Mouse (Mus musculus) gastrocnemius, adult 2 months (tissue): ENCODE data around the gene Efcab3. TPM values are rescaled to one million over a fixed set of nuclear protein-coding genes. Genes with fewer than 3 reads are reported as not detected.
"Not testable (repeated sequence)": the region's sequence is repeated elsewhere in the genome, so short reads cannot be mapped to it uniquely, and the experiment has no call there.

Experiments used
- DNase-seq: peaks from one replicate; pipeline ENCODE4 v3.0.0; 2022
- H3K27ac ChIP-seq: fragments of 200-600 bp; 2 replicates; pipeline ENCODE4 v1.8.1; 2022; ENCODE audit warnings: mild to moderate bottlenecking
- H3K4me3 ChIP-seq: fragments of 200-600 bp; 2 replicates; pipeline ENCODE4 v1.8.1; 2022; ENCODE audit warnings: mild to moderate bottlenecking, moderate library complexity
- CTCF ChIP-seq: fragments of 200-600 bp; IDR thresholded peaks from 2 replicates; pipeline ENCODE4 v1.8.1; 2022; ENCODE audit warnings: antibody characterized with exemption, mild to moderate bottlenecking, moderate library complexity
- intact Hi-C: fragments of 180-260 bp; cut with DNase I; formaldehyde crosslinking; loops from one replicate; pipeline ENCODE4 v1.15.1; 2025
- long read RNA-seq, 2 experiments: library from polyadenylated mRNA; stranded (forward); transcript quantifications; one replicate each; pipeline ENCODE4 v2.0.0; 2021
- total RNA-seq, 2 experiments: library from RNA; stranded (reverse); gene quantifications; 2 replicates each; pipeline ENCODE4 v1.2.3; 2021

Efcab3 gene
- total RNA-seq, result not detected
- long read RNA-seq, experiment 1, result 0 reads
- long read RNA-seq, experiment 2, result 0 reads

- TF ChIP-seq CTCF, result no peak
- H3K4me3 ChIP-seq, result no peak within 1 kb of the TSS
- intact Hi-C loops, result no loop called here
- H3K27ac ChIP-seq, result no peak within 1 kb of the TSS
- DNase-seq, result no peak
Observed at GRCm38 (mm10) chr11:105063292-105063691, at the start of gene Efcab3. Gene Efcab3 (plus strand): TSS chr11:105063592.

GRCm38 (mm10) chr11:105021071-105021470 is 42.3 kb upstream of the Efcab3 start:
- H3K27ac ChIP-seq, result no peak overlapping the region
- peak; percentile 50 for TF ChIP-seq CTCF
- no peak overlapping the region for H3K4me3 ChIP-seq
- no peak for DNase-seq
- intact Hi-C loops, result no loop called here

- Histone ChIP-seq H3K27ac (no peak overlapping the region), H3K4me3 (no peak overlapping the region)
- DNase-seq, result no peak
- intact Hi-C loops, result no loop called here
- no peak for TF ChIP-seq CTCF
Observed at GRCm38 (mm10) chr11:105028744-105029348, 34.5 kb upstream of the Efcab3 start.

- no peak for TF ChIP-seq CTCF
- no peak overlapping the region for H3K4me3 ChIP-seq
- DNase-seq, result no peak
- no peak overlapping the region for H3K27ac ChIP-seq
- intact Hi-C loops, result no loop called here
Observed at GRCm38 (mm10) chr11:105029525-105029924, 33.9 kb upstream of the Efcab3 start.

- intact Hi-C loops, result no loop called here
- no peak for DNase-seq
- H3K27ac ChIP-seq, result no peak overlapping the region
- TF ChIP-seq CTCF, result no peak
- H3K4me3 ChIP-seq, result no peak overlapping the region
Observed at GRCm38 (mm10) chr11:105030229-105030628, 33.2 kb upstream of the Efcab3 start.

GRCm38 (mm10) chr11:105031103-105031502 is 32.3 kb upstream of the Efcab3 start:
- H3K4me3 ChIP-seq, result no peak overlapping the region
- intact Hi-C loops, result no loop called here
- TF ChIP-seq CTCF, result no peak
- H3K27ac ChIP-seq, result no peak overlapping the region
- no peak for DNase-seq

- Histone ChIP-seq H3K27ac (no peak overlapping the region), H3K4me3 (no peak overlapping the region)
- DNase-seq, result no peak
- TF ChIP-seq CTCF, result no peak
- intact Hi-C loops, result no loop called here
Observed at GRCm38 (mm10) chr11:105035081-105035480, 28.3 kb upstream of the Efcab3 start.

- DNase-seq, intact Hi-C loops, H3K4me3 ChIP-seq, H3K27ac ChIP-seq: not testable (repeated sequence)
Observed at GRCm38 (mm10) chr11:105112448-105112847, 49.1 kb downstream of the Efcab3 start.

GRCm38 (mm10) chr11:105117814-105118213 is 54.4 kb downstream of the Efcab3 start:
- no peak for TF ChIP-seq CTCF
- no peak for DNase-seq
- no peak overlapping the region for H3K4me3 ChIP-seq
- no peak overlapping the region for H3K27ac ChIP-seq
- intact Hi-C loops, result no loop called here

GRCm38 (mm10) chr11:105120551-105121061 is 57.2 kb downstream of the Efcab3 start:
- intact Hi-C loops, result loop anchor here (10.0 kb wide), 3 partner anchors 144 to 526 kb away; no protein-coding TSS in a partner anchor
- H3K4me3 ChIP-seq, result no peak overlapping the region
- TF ChIP-seq CTCF, result no peak
- no peak for DNase-seq
- peak overlapping the region; percentile 72 for H3K27ac ChIP-seq

GRCm38 (mm10) chr11:105121792-105122191 is 58.4 kb downstream of the Efcab3 start:
- not testable (repeated sequence) for DNase-seq
- intact Hi-C loops, result loop anchor here (10.0 kb wide), 3 partner anchors 143 to 527 kb away; no protein-coding TSS in a partner anchor

GRCm38 (mm10) chr11:105123986-105124385 is 60.6 kb downstream of the Efcab3 start:
- Histone ChIP-seq H3K27ac (no peak overlapping the region), H3K4me3 (no peak overlapping the region)
- peak; percentile 75 for TF ChIP-seq CTCF
- intact Hi-C loops, result loop anchor here (10.0 kb wide), 3 partner anchors 141 to 529 kb away; no protein-coding TSS in a partner anchor
- peak; percentile 46 for DNase-seq

More at GRCm38 (mm10) chr11:105121792-105122191, 58.4 kb downstream of the Efcab3 start:
- H3K27ac ChIP-seq, H3K4me3 ChIP-seq: not testable (repeated sequence)

- peak; percentile 80 for TF ChIP-seq CTCF
- peak; percentile 90 for DNase-seq
- intact Hi-C loops, result loop anchor here (5.0 to 10.0 kb wide), 4 partner anchors 56 to 531 kb away; no protein-coding TSS in a partner anchor
Observed at GRCm38 (mm10) chr11:105125735-105126519, 62.5 kb downstream of the Efcab3 start, which contains the start of gene Mettl2. Gene Mettl2 (plus strand): TSS chr11:105126425.

More at GRCm38 (mm10) chr11:105125735-105126519, 62.5 kb downstream of the Efcab3 start, which contains the start of gene Mettl2:
- peak within 1 kb of the TSS; percentile 100 for H3K4me3 ChIP-seq
- H3K27ac ChIP-seq, result peak within 1 kb of the TSS; percentile 84
